Mouse (Mus musculus) frontal cortex, adult 2 months (tissue): ENCODE measurements at regions not wholly inside any gene's neighbourhood (a gene's known extent, or its start where the extent isn't known, plus 50 kb on each side); places are given as distances from the start of the nearest gene placed in this dataset.
"Not testable (repeated sequence)": the region's sequence is repeated elsewhere in the genome, so short reads cannot be mapped to it uniquely, and the experiment has no call there.

ENCODE experiments used
- DNase-seq, 2 experiments: peaks; one replicate each; pipeline ENCODE4 v3.0.0; 2022; ENCODE audit warnings: low spot score in 1 of 2; ENCODE audit errors: extremely low spot score in 1 of 2

- DNase-seq: no peak
These were observed 144.5 kb downstream of the Tmem121 start for GRCm38 (mm10) chr12:113330266-113330665.

GRCm38 (mm10) chr12:113332226-113332625, 146.5 kb downstream of the Tmem121 start:
- DNase-seq: no peak

GRCm38 (mm10) chr12:113333399-113333798, 147.7 kb downstream of the Tmem121 start:
- no peak for DNase-seq

GRCm38 (mm10) chr12:113333853-113334252, 148.1 kb downstream of the Tmem121 start:
- not testable (repeated sequence) for DNase-seq

GRCm38 (mm10) chr12:113337271-113337670, 151.5 kb downstream of the Tmem121 start:
- DNase-seq: no peak

- no peak for DNase-seq
These were observed 150.4 kb upstream of the Adam6b start for GRCm38 (mm10) chr12:113338891-113339290.

- no peak for DNase-seq
These were observed 148.3 kb upstream of the Adam6b start for GRCm38 (mm10) chr12:113341046-113341445.

- no peak for DNase-seq
These were observed 134.2 kb upstream of the Adam6b start for GRCm38 (mm10) chr12:113355132-113355531.

- no peak for DNase-seq
These were observed 131.2 kb upstream of the Adam6b start for GRCm38 (mm10) chr12:113358077-113358476.

- DNase-seq: no peak
These were observed 129.3 kb upstream of the Adam6b start for GRCm38 (mm10) chr12:113360032-113360431.

- DNase-seq: no peak
These were observed 126.8 kb upstream of the Adam6b start for GRCm38 (mm10) chr12:113362409-113363038.

- no peak for DNase-seq
These were observed 125.3 kb upstream of the Adam6b start for GRCm38 (mm10) chr12:113364023-113364422.

- no peak for DNase-seq
These were observed 124.9 kb upstream of the Adam6b start for GRCm38 (mm10) chr12:113364437-113364836.

GRCm38 (mm10) chr12:113365783-113366182, 123.5 kb upstream of the Adam6b start:
- no peak for DNase-seq

GRCm38 (mm10) chr12:113366394-113366793, 122.9 kb upstream of the Adam6b start:
- DNase-seq: no peak

GRCm38 (mm10) chr12:113401578-113402113, 87.7 kb upstream of the Adam6b start:
- peak; percentile 78 to 83 for DNase-seq

GRCm38 (mm10) chr12:113402823-113403222, 86.5 kb upstream of the Adam6b start:
- DNase-seq: no peak

- no peak for DNase-seq
These were observed 78.2 kb upstream of the Adam6b start for GRCm38 (mm10) chr12:113411113-113411512.

GRCm38 (mm10) chr12:113413996-113414395, 75.3 kb upstream of the Adam6b start:
- no peak for DNase-seq

- DNase-seq: no peak
These were observed 71.8 kb upstream of the Adam6b start for GRCm38 (mm10) chr12:113417521-113417920.

- DNase-seq: no peak
These were observed 70.4 kb upstream of the Adam6b start for GRCm38 (mm10) chr12:113418731-113419402.

- no peak for DNase-seq
These were observed 68.5 kb upstream of the Adam6b start for GRCm38 (mm10) chr12:113420721-113421305.
